Mouse (Mus musculus) hindbrain, postnatal 0 days (tissue): ENCODE data around the gene Ptprd. TPM values are rescaled to one million over a fixed set of nuclear protein-coding genes. Genes with fewer than 3 reads are reported as not detected.

Source experiments
- ATAC-seq: fragments of 200-750 bp; cut with Nextera tagmentation; 2 replicates; pipeline ENCODE4 v1.8.0; 2017; ENCODE audit warnings: mild to moderate bottlenecking, moderate TSS enrichment, moderate library complexity
- DNase-seq: peaks from one replicate; pipeline ENCODE4 v3.0.0-alpha.2; 2015; ENCODE audit warnings: low spot score
- H3K27ac ChIP-seq: fragments of 300-500 bp; sonication (generic); 2 replicates; pipeline ENCODE4 v1.5.1; 2014; ENCODE audit warnings: mild to moderate bottlenecking
- H3K27me3 ChIP-seq: fragments of 300-500 bp; sonication (generic); 2 replicates; pipeline ENCODE4 v1.6.1; 2014; ENCODE audit warnings: low read length, mixed read lengths; ENCODE audit not compliant: insufficient read depth
- H3K36me3 ChIP-seq: fragments of 300-500 bp; sonication (generic); 2 replicates; pipeline ENCODE4 v1.6.1; 2014; ENCODE audit warnings: low read length, mixed read lengths; ENCODE audit not compliant: insufficient read depth
- H3K4me1 ChIP-seq: fragments of 300-500 bp; sonication (generic); 2 replicates; pipeline ENCODE4 v1.6.1; 2014; ENCODE audit warnings: antibody characterized with exemption, low read length, mixed read lengths; ENCODE audit not compliant: insufficient read depth
- H3K4me2 ChIP-seq: fragments of 300-500 bp; sonication (generic); 2 replicates; pipeline ENCODE4 v1.6.1; 2014; ENCODE audit warnings: low read depth, mild to moderate bottlenecking, low read length, moderate library complexity, mixed read lengths
- H3K4me3 ChIP-seq: fragments of 300-500 bp; sonication (generic); 2 replicates; pipeline ENCODE4 v1.5.1; 2014; ENCODE audit warnings: low read length
- H3K9ac ChIP-seq: fragments of 300-500 bp; sonication (generic); replicated peaks from 2 replicates; pipeline ENCODE4 v1.6.1; 2014; ENCODE audit warnings: mild to moderate bottlenecking, low read length, moderate library complexity, mixed read lengths
- H3K9me3 ChIP-seq: fragments of 300-500 bp; sonication (generic); 2 replicates; pipeline ENCODE4 v1.6.1; 2016; ENCODE audit warnings: low read length, mixed read lengths
- CTCF ChIP-seq: IDR thresholded peaks from 2 replicates; pipeline ENCODE4 v1.5.1; 2016; ENCODE audit warnings: antibody characterized with exemption, control low read depth, low read depth
- WGBS: fragments of 180-500 bp; shearing (Covaris S2); extraction: QIAGEN DNeasy Blood & Tissue Kit; methylation state at CpG from one replicate; pipeline ENCODE4 v1.1.7; 2014; 5-methylcytosine and 5-hydroxymethylcytosine counted together
- polyA plus RNA-seq: library from polyadenylated mRNA; unstranded; fragments of >200 nt; fragmentation: Nextera tagmentation; extraction: Ambion mirVana; gene quantifications from 2 replicates; pipeline ENCODE4 v1.2.1, GENCODE M21; 2015
- total RNA-seq: library from RNA; depleted of rRNA; stranded (reverse); fragments of >200 nt; gene quantifications from 2 replicates; pipeline ENCODE4 v1.2.3, GENCODE M21; 2014

Ptprd gene
- total and polyA plus RNA-seq, 2 experiments from 2014 or later, result 56.3 to 96.0 TPM

- H3K27me3 ChIP-seq, result no peaks in the 10 kb centered on the region
- no peak overlapping the region for H3K4me2 ChIP-seq
- no peak overlapping the region for H3K27ac ChIP-seq
- no peak overlapping the region for H3K9ac ChIP-seq
- no peak for DNase-seq
- WGBS, result 92% methylated on average over 1 of the region's 1 CpGs
- ATAC-seq, result no peak
- TF ChIP-seq CTCF, result no peak
- H3K4me1 ChIP-seq, result no peaks in the 10 kb centered on the region
- H3K9me3 ChIP-seq, result no peaks in the 10 kb centered on the region
- no peak overlapping the region for H3K4me3 ChIP-seq
- no peaks in the 10 kb centered on the region for H3K36me3 ChIP-seq
Measured at GRCm38 (mm10) chr4:77283423-77283822, 928.3 kb downstream of the Ptprd start.

- no peaks in the 10 kb centered on the region for H3K9me3 ChIP-seq
- no peak overlapping the region for H3K27ac ChIP-seq
- no peak overlapping the region for H3K4me2 ChIP-seq
- no peaks in the 10 kb centered on the region for H3K36me3 ChIP-seq
- 45% methylated on average over 4 of the region's 4 CpGs for WGBS
- ATAC-seq (no peak), DNase-seq (no peak)
- H3K4me1 ChIP-seq, result no peaks in the 10 kb centered on the region
- H3K27me3 ChIP-seq, result no peaks in the 10 kb centered on the region
- no peak overlapping the region for H3K4me3 ChIP-seq
- TF ChIP-seq CTCF, result no peak
- no peak overlapping the region for H3K9ac ChIP-seq
Measured at GRCm38 (mm10) chr4:77277913-77278312, 933.8 kb downstream of the Ptprd start.

- Histone ChIP-seq H3K4me2 (no peak overlapping the region), H3K27me3 (no peaks in the 10 kb centered on the region), H3K9me3 (no peaks in the 10 kb centered on the region), H3K36me3 (no peaks in the 10 kb centered on the region), H3K4me3 (no peak overlapping the region), H3K9ac (no peak overlapping the region), H3K27ac (no peak overlapping the region), H3K4me1 (no peaks in the 10 kb centered on the region)
- WGBS, result 65% methylated on average over 1 of the region's 1 CpGs
- no peak for TF ChIP-seq CTCF
- DNase-seq (no peak), ATAC-seq (no peak)
Measured at GRCm38 (mm10) chr4:77259972-77260290, 951.8 kb downstream of the Ptprd start.

GRCm38 (mm10) chr4:77259250-77259971, 952.4 kb downstream of the Ptprd start:
- Histone ChIP-seq H3K9ac (no peak overlapping the region), H3K4me2 (no peak overlapping the region), H3K4me1 (no peaks in the 10 kb centered on the region), H3K4me3 (no peak overlapping the region), H3K27ac (no peak overlapping the region), H3K9me3 (no peaks in the 10 kb centered on the region), H3K27me3 (no peaks in the 10 kb centered on the region), H3K36me3 (no peaks in the 10 kb centered on the region)
- 0 out of 2 replicates have a peak, but pooled peaks have one; percentile 40 for ATAC-seq
- peak; percentile 62 for DNase-seq
- WGBS, result 35% methylated on average over 8 of the region's 8 CpGs
- no peak for TF ChIP-seq CTCF

GRCm38 (mm10) chr4:77251188-77251587, 960.6 kb downstream of the Ptprd start:
- no peak for ATAC-seq

GRCm38 (mm10) chr4:77249801-77250200, 962.0 kb downstream of the Ptprd start:
- H3K9ac ChIP-seq, result no peak overlapping the region
- no peaks in the 10 kb centered on the region for H3K4me1 ChIP-seq
- H3K4me2 ChIP-seq, result no peak overlapping the region
- no peak for TF ChIP-seq CTCF
- DNase-seq (no peak), ATAC-seq (no peak)
- H3K36me3 ChIP-seq, result no peaks in the 10 kb centered on the region
- H3K27me3 ChIP-seq, result no peaks in the 10 kb centered on the region
- no peaks in the 10 kb centered on the region for H3K9me3 ChIP-seq
- H3K4me3 ChIP-seq, result no peak overlapping the region
- WGBS, result 39% methylated on average over 1 of the region's 1 CpGs
- H3K27ac ChIP-seq, result no peak overlapping the region

More at GRCm38 (mm10) chr4:77251188-77251587, 960.6 kb downstream of the Ptprd start:
- Histone ChIP-seq H3K27me3 (no peaks in the 10 kb centered on the region), H3K27ac (no peak overlapping the region), H3K9ac (no peak overlapping the region), H3K36me3 (no peaks in the 10 kb centered on the region), H3K4me3 (no peak overlapping the region), H3K9me3 (no peaks in the 10 kb centered on the region), H3K4me2 (no peak overlapping the region), H3K4me1 (no peaks in the 10 kb centered on the region)
- 45% methylated on average over 4 of the region's 4 CpGs for WGBS
- DNase-seq, result peak; percentile 4
- no peak for TF ChIP-seq CTCF

GRCm38 (mm10) chr4:77248918-77249317, 962.8 kb downstream of the Ptprd start:
- Histone ChIP-seq H3K4me1 (no peaks in the 10 kb centered on the region), H3K27ac (no peak overlapping the region), H3K9ac (no peak overlapping the region), H3K4me3 (no peak overlapping the region), H3K9me3 (no peaks in the 10 kb centered on the region), H3K4me2 (no peak overlapping the region), H3K36me3 (no peaks in the 10 kb centered on the region), H3K27me3 (no peaks in the 10 kb centered on the region)
- TF ChIP-seq CTCF, result no peak
- no peak for DNase-seq
- WGBS, result 84% methylated on average over 1 of the region's 1 CpGs
- no peak for ATAC-seq
